Mouse (Mus musculus): Measurements from ENCODE around the gene Prkcd.

DNA sequence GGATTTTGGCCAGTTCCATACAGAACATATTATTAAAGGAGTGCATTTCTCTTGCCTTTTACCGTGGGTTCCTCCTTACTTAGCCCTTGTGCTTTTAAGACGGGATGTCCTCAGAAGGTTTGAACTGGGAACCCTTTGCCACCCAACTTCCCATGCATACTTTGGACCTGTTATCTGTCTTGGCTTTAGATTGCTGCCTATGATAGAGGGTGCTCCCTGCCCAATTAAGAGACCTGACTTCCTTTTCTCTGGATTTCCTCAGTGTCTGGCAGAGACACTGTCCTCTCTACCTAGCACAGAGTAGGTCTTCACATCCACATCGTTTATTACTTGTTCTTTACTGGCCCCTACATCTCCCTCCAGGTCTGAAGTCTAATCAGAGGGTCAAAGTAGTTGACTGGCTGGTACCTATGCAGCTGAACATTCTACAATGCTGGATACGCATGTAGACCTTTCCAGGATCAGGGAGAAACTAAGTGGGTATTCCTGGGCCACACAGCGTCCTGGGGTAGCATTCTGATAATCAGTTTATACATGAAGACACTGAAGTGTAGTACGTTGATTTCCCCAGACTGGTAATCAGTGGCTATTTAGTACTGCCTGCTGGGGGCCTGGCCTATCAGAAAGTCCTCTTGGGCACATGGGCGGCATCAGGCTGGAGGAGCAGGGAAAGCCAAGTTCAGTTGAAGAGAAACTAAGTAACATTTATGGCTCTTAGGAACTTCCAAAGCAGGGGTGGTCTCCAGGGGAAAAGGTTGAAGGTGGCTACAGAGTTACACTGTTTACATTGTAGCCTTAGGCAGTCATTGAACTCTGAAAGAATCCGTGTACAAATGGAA lies 75.6 kb downstream of the Prkcd start:
- no peak for TF ChIP-seq CTCF (IDR thresholded peaks at IDR 0.05; ENCODE audit: low read depth)
- no peak for TF ChIP-seq EP300 (IDR thresholded peaks at IDR 0.05; ENCODE audit: low read depth)

All from liver, embryonic 14.5 days (tissue).